ENCODE assay signal across 7 mouse cellular contexts in genomic region chr5:67846361-67847224, GRCm38 (mm10). TPM values are rescaled to one million over a fixed set of nuclear protein-coding genes. Genes with fewer than 3 reads are reported as not detected.
DNase-seq lines count a peak whose midpoint lies in the region; ATAC-seq and TF ChIP-seq lines count a peak whose summit lies in the region.

No protein-coding gene starts in this region.

- H3K4me3 ChIP-seq in gastrocnemius, adult 2 months: peak overlapping the region; percentile 95

- peak; percentile 40 for TF ChIP-seq CTCF in gastrocnemius, adult 2 months (IDR thresholded peaks at IDR 0.05)

- peak; percentile 62 to 87 for DNase-seq in adrenal gland, adult (ENCODE audit: inconsistent age in 2 of 2, low spot score in 1 of 2)
- DNase-seq in cerebellum, postnatal 25 days: peak; percentile 65 to 74
- peak; percentile 40 for DNase-seq in gastrocnemius, adult 2 months
- DNase-seq in induced T-regulatory cell, adult 2 months (ENCODE audit: low read depth): peak; percentile 84
- peak; percentile 59 to 61 for DNase-seq in left cerebral cortex, postnatal 36 days (ENCODE audit: low spot score in 2 of 2)
- DNase-seq in right cerebral cortex, postnatal 14 days: peak; percentile 23

- ATAC-seq in megakaryocyte-erythroid progenitor cell, adult 5-6 weeks (replicated peaks; ENCODE audit: low FRiP score, low TSS enrichment, poor library complexity, severe bottlenecking): peak; percentile 15

- intact Hi-C loops in gastrocnemius, adult 2 months (cut with DNase I): loop anchor here (5.0 kb wide), 1 partner anchor 69 kb away; no protein-coding TSS in a partner anchor
- intact Hi-C loops in left cerebral cortex, postnatal 36 days (cut with DNase I): loop anchor here (2.0 to 10.0 kb wide), 5 partner anchors 44 to 248 kb away; no protein-coding TSS in a partner anchor

- H3K27ac ChIP-seq in gastrocnemius, adult 2 months: peak overlapping the region; percentile 94

RNA-seq across cellular contexts. Expression of gene Atp8a1, which starts 0.6 kb away (rescaled TPM):
- 10 to 100 TPM; 47.1 to 62.3 TPM for total RNA-seq in gastrocnemius, adult 2 months (2021)
- total RNA-seq in left cerebral cortex, postnatal 36 days (2021): 100 to 1,000 TPM; 158 to 197 TPM
- 163 and 242 TPM in 2 replicates for total RNA-seq in megakaryocyte-erythroid progenitor cell, adult 5-6 weeks (2014; fragmentation: Nextera tagmentation)
- 103 and 184 TPM in 2 replicates for total RNA-seq in megakaryocyte-erythroid progenitor cell, adult 5-6 weeks (2017)

Comparison
In these comparisons a context has a peak if more than half of its experiments do, and no peak if none do; other contexts are left out.
1. Peak in every context shown above with its lines: DNase-seq, ATAC-seq, H3K4me3 ChIP-seq and H3K27ac ChIP-seq.
2. DNase-seq: peak in every context shown above with its lines; median percentile 84 in induced T-regulatory cell, adult 2 months; 74 in adrenal gland, adult; 70 in cerebellum, postnatal 25 days; 60 in left cerebral cortex, postnatal 36 days; 40 in gastrocnemius, adult 2 months; 23 in right cerebral cortex, postnatal 14 days.